Mouse (Mus musculus) embryonic stem cell, embryonic (primary cell): ENCODE results near the gene Trpd52l3.
"Not testable (repeated sequence)": the region's sequence is repeated elsewhere in the genome, so short reads cannot be mapped to it uniquely, and the experiment has no call there.

Experiments used
- CTCF ChIA-PET, 4 experiments: fragments of 300-600 bp in 2 of 4; fragments of 350-600 bp in 2 of 4; sonication (Branson Sonifier 250); formaldehyde crosslinking; loops; one replicate each; lab custom pipeline; 2022; ENCODE audit warnings: inconsistent platforms in 2 of 4; lab: Charles Lee
- POLR2A ChIA-PET, 4 experiments: fragments of 300-600 bp in 2 of 4; fragments of 350-600 bp in 2 of 4; sonication (Branson Sonifier 250); formaldehyde crosslinking; loops; one replicate each; lab custom pipeline; 2022; ENCODE audit warnings: antibody characterized with exemption in 4 of 4, inconsistent platforms in 1 of 4; lab: Charles Lee

The Trpd52l3 gene

DNA sequence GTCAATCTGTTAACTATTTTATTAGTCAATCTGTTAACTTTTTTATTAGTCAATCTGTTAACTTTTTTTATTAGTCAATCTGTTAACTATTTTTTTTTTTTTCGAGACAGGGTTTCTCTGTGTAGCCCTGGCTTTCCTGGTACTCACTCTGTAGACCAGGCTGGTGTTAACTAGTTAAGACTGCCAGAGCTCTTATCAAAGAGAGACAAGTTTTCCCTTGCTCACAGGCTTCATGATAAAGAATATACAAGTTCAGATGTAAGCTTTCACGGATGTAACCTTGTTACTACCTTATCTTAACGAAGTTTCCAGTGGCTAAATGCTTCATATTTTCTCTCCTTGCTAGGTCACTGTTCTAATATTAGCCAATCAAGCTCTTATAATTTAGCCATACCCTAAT lies 10.7 kb downstream of the Trpd52l3 start:
- ChIA-PET CTCF (interaction anchor here in 2 of 4 experiments (0.7 to 1.4 kb wide), 2 partner anchors 31 to 32 kb away, joined by 4 read pairs; no protein-coding TSS in a partner anchor), POLR2A (interaction anchor here in 3 of 4 experiments (0.6 to 2.2 kb wide), 5 partner anchors 16 to 305 kb away, joined by 3 to 8 read pairs (median 3); partner anchors contain the start of gene Uhrf2 (in 2 of the 3))

DNA sequence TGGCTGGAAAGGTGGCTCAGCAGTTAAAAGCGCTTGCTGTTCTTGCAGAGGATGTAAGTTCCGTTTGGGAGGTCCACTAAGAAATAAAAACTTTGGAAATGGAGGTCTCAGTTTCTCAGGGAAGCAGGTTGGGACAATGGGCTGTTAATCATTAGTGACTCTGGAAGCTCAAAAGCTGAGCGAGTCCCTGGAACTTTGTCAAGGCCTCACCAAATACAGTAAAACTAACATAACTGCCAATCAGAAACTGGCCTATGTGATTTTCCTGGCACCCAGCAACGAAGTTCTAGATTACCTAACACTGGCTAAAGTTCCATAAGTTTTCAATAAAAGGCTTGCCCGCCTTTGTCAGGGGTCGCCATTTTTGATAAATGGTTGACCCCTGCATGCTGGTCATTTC lies 12.6 kb downstream of the Trpd52l3 start:
- ChIA-PET POLR2A (interaction anchor here in 1 of 4 experiments (1.5 kb wide), 1 partner anchor 14 kb away, joined by 5 read pairs; the partner anchor contains the start of gene Uhrf2), CTCF (no interaction called here)

DNA sequence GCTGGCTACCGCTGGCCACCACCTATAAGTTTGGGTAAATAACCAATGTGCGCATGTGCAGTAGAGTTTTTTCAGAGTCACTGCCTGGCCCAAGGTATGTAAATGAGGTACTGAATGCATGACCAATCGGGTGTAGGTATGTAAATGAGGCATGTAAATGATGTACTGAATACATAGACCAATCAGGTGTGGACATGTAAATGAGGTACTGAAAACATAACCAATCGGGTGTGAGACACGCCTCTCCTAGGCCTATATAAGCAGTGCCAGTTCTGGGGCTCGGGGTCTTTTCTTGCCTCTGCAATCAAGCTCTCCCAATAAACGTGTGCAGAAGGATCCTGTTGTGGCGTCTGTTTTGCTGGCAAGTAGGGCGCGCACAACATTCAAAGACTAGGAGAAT lies 19.8 kb downstream of the Trpd52l3 start:
- CTCF ChIA-PET: not testable (repeated sequence)

DNA sequence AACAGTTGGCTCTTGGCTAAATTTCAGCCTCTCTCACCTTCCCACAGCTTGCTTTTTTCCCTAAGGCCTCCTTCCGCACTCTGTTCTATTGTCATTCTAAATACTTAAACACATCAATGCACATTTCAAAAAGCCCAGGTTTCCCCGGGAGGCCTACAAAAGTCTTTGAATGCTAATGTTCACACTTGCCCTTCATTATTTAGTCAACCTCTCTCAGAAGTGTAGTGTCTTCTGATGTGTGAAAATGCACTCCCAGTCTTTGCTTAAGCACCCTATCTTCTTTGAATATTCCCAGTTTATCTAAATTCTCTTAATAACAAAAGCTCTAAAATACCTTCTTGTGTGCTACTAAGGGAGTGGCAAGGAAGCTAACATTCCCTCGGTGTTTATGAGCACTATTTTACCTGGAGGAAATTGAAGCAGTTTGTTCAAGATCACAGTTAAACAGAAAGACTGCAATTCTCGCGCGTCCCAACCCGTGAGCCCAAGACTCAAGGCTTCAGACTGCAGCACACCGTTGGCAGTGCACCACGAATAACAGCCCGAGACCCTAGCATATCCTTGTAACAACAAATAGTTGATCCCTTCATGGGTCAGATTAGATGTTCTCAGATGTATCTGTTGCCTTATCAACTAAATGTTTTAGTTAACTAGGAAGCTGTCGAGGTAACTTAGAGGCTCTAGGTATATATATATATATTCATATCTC lies 25.6 kb downstream of the Trpd52l3 start:
- CTCF ChIA-PET: interaction anchor here in 2 of 4 experiments (0.7 to 0.8 kb wide), 2 partner anchors 17 to 494 kb away, joined by 3 to 4 read pairs; no protein-coding TSS in a partner anchor
- POLR2A ChIA-PET: interaction anchor here in 3 of 4 experiments (0.6 to 3.3 kb wide), 43 partner anchors 11 to 524 kb away, joined by 3 to 28 read pairs (median 4); partner anchors contain the start of genes 9930021J03Rik (in 3 of the 3), Gldc (in 1 of the 3) and Ranbp6 (in 1 of the 3)

More for the DNA sequence above, 19.8 kb downstream of the Trpd52l3 start:
- POLR2A ChIA-PET: not testable (repeated sequence)

DNA sequence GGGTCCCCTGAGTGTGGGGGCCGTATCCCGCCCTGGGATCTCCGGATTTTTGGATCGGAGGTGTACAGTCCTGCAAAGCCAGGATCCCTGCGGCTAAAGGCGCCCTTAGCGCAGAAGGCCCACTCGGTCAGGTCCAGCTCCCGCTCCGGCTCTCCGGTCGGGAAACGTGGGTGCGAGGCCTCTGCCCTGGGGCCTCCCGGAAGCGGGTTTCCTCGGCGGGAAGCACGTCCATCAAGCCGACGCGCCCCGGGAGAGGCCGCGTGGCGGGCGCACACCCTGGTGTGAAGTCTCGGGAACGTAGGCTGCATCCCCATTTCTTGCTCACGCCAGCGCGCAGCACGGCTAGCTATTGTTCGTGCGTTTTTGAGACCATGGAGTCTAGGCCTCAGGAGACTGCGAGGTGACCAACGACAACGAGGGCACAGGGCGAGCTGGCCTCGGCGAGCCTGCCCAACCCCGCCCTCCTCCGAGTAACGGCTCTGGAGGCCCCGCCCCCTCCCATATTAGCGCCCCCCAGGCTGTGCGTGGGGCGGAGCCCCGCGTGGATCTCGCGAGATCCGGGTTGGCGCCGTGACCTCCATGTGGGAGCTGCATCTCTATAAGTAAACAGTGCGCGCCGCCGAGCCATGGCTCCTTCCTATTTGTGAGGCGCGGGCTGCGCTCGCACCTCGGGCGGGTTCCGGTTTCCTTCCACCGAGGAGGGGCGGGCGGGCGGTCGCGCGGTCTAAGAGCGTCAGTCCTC lies 26.5 kb downstream of the Trpd52l3 start, which contains the start of gene Uhrf2:
Gene Uhrf2 (plus strand): TSS at position 620 of the 742 bp plus-strand sequence.
- POLR2A ChIA-PET: interaction anchor here (0.6 to 3.3 kb wide), 69 partner anchors 8 to 1102 kb away, joined by 3 to 28 read pairs (median 4); partner anchors contain the start of genes 9930021J03Rik (in 3 of the 4), Ranbp6 (in 2 of the 4), Ermp1 (in 1 of the 4) and Gldc (in 1 of the 4)
- CTCF ChIA-PET: interaction anchor here in 3 of 4 experiments (0.6 to 0.8 kb wide), 4 partner anchors 16 to 1269 kb away, joined by 3 to 6 read pairs (median 4); no protein-coding TSS in a partner anchor

DNA sequence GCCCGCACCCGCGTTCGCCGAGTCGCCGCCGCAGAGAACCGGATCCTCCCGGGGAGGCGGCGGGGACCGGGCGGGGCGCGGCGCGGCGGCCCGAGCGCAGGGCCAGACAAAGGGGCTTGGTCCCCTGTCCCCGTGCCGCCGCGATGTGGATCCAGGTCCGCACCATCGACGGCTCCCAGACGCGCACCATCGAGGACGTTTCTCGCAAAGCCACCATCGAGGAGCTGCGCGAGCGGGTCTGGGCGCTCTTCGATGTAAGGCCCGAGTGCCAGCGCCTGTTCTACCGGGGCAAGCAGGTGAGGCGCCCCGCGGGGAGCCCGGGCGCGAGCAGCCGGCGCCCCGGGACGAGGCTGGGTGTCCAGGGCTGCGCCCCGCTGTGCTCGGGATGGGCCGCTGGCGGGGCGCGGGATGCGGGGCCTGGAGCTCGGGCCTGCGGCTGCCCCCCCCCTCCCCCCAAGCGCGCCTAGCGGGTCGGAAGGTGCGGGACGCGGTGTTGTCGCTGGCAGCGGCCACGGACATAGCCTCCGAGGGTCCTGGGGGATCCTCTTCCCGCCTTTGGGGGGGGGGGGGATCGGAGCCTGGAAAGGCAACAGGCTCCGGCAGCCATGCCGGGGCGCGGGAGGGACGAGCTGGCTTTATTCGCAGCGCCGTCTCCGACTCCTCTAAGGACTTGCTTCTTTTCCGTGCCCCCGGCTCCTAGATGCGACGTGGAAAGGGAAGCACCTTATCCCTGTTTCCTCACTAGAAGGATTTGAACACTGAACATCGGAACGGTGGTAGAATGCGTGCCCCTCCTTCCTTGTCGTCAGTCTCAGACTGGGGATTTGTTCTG lies 27.3 kb downstream of the Trpd52l3 start:
- ChIA-PET CTCF (interaction anchor here in 2 of 4 experiments (0.6 to 0.7 kb wide), 3 partner anchors 143 to 1269 kb away, joined by 3 to 6 read pairs (median 3); no protein-coding TSS in a partner anchor), POLR2A (interaction anchor here (0.6 to 3.3 kb wide), 58 partner anchors 8 to 1103 kb away, joined by 3 to 28 read pairs (median 4); partner anchors contain the start of genes 9930021J03Rik (in 3 of the 4), Ranbp6 (in 2 of the 4), Ermp1 (in 1 of the 4) and Gldc (in 1 of the 4))

DNA sequence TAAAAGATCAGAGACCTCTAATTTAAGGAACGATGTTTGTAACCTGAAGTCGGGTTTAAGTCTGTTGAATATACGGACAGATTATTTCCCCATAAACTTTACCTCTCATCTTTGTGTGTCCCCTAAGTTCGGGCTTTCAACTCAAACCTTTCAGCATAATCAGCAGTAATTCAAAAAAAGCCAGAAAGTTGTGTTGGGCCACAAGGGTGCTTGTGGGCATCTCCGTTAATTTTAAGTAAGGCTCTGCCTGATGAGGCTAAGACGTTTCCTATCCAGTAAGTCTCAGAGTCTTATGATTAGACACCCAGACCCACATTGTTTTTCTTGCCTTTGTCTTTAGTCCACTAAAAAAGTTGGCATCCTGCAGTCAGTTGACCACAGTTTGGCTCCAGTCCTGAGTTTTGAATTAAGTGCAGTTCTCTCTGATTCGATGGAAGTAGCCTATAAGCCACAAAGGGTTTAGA lies 27.9 kb downstream of the Trpd52l3 start:
- CTCF ChIA-PET: interaction anchor here in 1 of 4 experiments (0.7 kb wide), 1 partner anchor 180 kb away, joined by 3 read pairs; no protein-coding TSS in a partner anchor
- POLR2A ChIA-PET: interaction anchor here (0.6 to 3.3 kb wide), 29 partner anchors 8 to 511 kb away, joined by 3 to 28 read pairs (median 7); partner anchors contain the start of genes 9930021J03Rik (in 3 of the 4), Gldc (in 1 of the 4) and Ranbp6 (in 1 of the 4)

DNA sequence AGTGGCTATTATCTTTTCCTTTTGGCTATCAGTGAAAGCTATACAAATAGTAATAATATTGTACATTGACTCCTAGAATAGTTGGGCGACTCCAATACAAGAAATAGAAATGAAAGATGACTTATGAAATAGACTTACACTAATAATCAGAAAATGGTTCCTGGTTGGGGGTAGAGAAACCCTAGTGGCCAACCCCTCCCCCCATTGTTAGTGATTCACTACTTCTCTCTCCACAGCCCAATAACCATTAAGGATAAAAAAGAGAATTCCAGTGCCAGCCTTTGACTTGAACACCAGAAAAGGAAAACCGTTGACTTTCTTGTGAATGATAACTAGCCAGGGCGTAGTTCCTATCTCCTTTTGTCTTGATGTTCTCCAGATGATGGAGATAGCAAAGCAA lies 28.6 kb downstream of the Trpd52l3 start:
- ChIA-PET POLR2A (no interaction called here), CTCF (no interaction called here)

DNA sequence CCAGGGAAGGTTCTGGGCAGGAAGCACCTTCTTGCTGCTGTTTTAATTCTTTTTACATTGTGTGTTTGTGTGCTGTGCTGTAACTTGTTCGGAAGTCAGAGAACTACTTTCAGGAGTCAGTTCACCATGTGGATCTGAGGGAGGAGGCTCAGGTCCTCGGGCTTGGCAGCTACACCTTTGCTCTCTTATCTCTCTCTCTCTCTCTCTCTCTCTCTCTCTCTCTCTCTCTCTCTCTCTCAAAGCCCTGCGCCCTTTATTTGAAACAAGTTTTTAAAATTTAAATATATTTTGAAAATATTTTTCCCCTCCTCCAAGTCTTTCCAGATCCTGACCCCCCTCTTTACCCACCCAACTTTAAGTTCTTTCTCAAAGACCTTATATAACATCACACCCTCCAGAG lies 31.8 kb downstream of the Trpd52l3 start:
- ChIA-PET POLR2A (interaction anchor here in 1 of 4 experiments (0.7 to 1.5 kb wide), 2 partner anchors 10 to 11 kb away, joined by 3 to 9 read pairs; no protein-coding TSS in a partner anchor), CTCF (interaction anchor here in 2 of 4 experiments (0.7 kb wide), 2 partner anchors 9 to 29 kb away, joined by 3 read pairs; no protein-coding TSS in a partner anchor)

DNA sequence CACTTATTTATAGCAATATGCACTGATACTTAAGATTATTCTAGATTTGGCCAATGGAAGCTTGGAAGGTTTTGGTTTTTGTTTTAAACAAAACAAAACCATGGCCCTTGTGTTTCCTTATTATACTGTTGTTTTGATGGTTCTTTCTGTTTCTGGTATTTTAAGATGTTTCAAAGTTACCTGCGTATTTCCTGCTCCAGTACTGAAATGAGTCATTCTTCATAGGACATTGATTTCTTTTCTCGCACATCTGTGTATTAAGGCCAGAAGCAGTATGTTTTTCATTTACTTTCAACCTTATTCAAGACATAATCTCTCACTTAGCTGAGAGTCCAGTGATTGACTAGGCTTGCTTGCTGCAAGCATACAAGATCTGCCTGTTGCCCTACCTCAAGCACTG lies 40.1 kb downstream of the Trpd52l3 start:
- CTCF ChIA-PET: no interaction called here
- POLR2A ChIA-PET: interaction anchor here in 1 of 4 experiments (0.7 kb wide), 1 partner anchor 11 kb away, joined by 3 read pairs; no protein-coding TSS in a partner anchor

DNA sequence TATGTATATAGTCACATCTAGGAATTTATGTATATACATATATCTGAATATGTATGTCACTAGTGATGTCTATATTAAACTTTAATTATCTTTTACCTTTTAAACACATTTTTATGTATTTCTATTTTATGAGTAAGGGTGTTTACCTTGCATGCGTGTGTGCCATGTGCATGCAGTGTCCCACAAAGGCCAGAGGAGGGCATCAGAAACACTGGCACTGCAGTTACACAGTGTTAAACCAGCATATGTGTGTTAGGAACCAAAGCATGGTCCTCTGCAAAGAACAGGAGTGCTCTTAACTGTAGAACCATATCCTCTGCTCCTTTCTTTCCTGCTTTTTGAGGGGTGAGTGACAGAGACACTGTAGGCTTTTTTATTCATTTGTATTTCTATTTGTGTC lies 41.0 kb downstream of the Trpd52l3 start:
- CTCF ChIA-PET: no interaction called here
- POLR2A ChIA-PET: no interaction called here

DNA sequence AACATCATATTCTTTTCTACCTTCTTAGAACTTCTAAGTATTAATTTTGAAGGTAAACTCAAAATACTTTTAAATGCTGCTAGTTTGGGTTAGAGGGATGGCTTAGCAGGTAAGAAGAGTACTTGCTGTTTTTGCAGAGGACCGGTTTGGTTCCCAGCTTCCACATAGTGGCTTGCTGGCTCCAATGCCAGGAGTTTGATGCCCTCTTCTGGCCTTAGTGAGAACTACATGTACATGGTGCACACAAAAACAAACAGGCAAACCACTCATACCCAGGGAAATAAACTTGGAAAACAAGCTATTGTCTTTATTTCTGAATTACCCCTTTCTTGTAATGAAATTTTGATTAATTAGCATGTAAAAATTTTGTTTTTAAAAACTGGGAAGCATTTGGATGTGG lies 42.3 kb downstream of the Trpd52l3 start:
- POLR2A ChIA-PET: interaction anchor here in 3 of 4 experiments (0.9 to 3.1 kb wide), 10 partner anchors 11 to 222 kb away, joined by 3 to 13 read pairs (median 4); partner anchors contain the start of gene Uhrf2 (in 3 of the 3)

DNA sequence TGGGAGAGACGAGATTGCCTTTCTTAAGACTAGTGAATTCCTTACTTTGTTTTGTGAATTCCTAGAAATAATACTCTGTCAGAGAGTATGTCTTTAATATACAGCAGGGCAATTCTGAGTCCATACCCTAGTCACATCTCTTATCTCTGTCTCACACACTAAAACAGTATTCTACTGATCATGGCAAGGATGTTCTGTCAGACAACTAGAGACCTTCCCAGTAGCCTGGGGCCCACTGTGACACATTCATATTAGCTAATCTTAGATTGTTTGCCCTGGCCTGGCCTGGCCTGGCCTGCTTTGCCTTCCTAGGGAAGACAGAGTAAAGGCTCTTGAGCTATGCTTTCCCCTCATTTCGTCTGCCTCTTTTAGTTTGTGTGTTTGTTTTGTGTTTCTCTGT lies 47.0 kb downstream of the Trpd52l3 start:
- ChIA-PET POLR2A (interaction anchor here in 1 of 4 experiments (0.8 to 1.5 kb wide), 2 partner anchors 10 to 13 kb away, joined by 3 read pairs; no protein-coding TSS in a partner anchor), CTCF (interaction anchor here in 1 of 4 experiments (1.4 kb wide), 1 partner anchor 226 kb away, joined by 3 read pairs; no protein-coding TSS in a partner anchor)

More for the DNA sequence above, 42.3 kb downstream of the Trpd52l3 start:
- CTCF ChIA-PET: interaction anchor here (0.5 to 1.4 kb wide), 17 partner anchors 16 to 316 kb away, joined by 3 to 7 read pairs (median 4); partner anchors contain the start of gene Uhrf2 (in 1 of the 4)

DNA sequence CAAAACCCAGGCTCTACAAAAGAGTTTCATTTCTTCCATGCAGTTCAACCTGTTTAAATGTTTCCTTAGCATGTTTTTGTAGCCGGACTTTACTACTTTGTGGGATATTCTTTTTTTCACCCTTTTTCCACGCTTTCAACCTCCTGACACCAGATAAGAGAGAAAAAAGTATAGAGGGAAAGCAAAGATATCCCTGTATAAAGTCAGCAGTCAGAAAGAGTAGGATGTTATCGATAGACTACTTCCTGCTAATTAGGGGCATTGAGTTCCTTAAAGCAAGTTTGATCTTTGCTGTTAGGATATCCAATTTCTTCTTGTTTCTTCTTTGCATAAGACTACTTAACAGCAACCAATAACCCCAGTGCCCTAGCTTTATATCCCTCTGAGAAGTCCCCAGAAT lies 47.9 kb downstream of the Trpd52l3 start:
- ChIA-PET CTCF (interaction anchor here in 2 of 4 experiments (0.7 to 1.4 kb wide), 2 partner anchors 11 to 226 kb away, joined by 3 read pairs; no protein-coding TSS in a partner anchor), POLR2A (interaction anchor here in 1 of 4 experiments (0.8 kb wide), 1 partner anchor 14 kb away, joined by 3 read pairs; no protein-coding TSS in a partner anchor)

DNA sequence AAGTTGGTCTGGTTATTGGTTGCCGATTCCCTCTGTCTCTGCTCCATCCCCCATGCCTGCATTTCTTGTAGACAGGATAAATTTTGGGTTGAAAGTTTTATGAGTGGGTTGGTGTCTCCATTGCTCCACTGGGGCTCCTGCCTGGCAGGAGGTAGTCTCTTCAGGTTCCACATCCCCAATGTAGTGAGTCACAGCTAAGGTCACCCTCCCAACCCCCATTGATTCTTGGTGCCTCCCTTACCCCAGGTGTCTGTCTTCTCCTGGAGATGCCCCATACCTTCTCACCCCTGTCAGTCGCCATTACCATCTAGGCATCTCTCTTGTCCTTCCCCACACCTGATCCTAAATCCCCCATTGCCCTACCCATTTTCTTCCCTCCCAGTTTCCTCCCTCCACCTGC lies 50.6 kb downstream of the Trpd52l3 start:
- ChIA-PET POLR2A (interaction anchor here in 1 of 4 experiments (2.3 kb wide), 1 partner anchor 24 kb away, joined by 7 read pairs; the partner anchor contains the start of gene Uhrf2), CTCF (no interaction called here)
